Mouse (Mus musculus): ENCODE results near the gene Flt1.

DNA sequence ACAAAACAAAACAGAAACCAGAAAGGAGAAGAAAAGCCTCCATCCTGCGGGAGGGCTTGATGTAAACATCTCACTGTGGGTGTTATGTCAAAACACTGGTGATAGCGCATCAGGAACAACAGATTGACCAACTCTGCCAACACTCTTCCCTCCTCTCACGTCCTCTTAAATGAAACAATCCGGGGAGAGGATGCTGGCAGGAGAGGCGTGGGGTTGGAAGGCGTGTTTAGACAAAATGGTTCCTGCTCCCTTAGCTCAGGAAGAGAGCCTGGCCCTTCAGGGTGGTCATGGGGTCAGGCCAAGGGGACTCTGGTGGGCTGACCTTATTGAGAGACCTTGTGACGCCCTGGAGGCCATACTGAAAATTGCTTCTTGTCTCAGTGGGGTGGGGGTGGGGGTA is 65.9 kb downstream of the Flt1 start:
- TF ChIP-seq CTCF (IDR thresholded peaks at IDR 0.05; ENCODE audit: control insufficient read depth, insufficient read depth, insufficient read length) (no peak), MAX (IDR thresholded peaks at IDR 0.05) (no peak)
